Mouse (Mus musculus): ENCODE data around the gene Anp32a. TPM values are rescaled to one million over a fixed set of nuclear protein-coding genes. Genes with fewer than 3 reads are reported as not detected.

Anp32a gene
- polyA plus RNA-seq, 1 experiment from 2014 or later = 101 TPM

DNA sequence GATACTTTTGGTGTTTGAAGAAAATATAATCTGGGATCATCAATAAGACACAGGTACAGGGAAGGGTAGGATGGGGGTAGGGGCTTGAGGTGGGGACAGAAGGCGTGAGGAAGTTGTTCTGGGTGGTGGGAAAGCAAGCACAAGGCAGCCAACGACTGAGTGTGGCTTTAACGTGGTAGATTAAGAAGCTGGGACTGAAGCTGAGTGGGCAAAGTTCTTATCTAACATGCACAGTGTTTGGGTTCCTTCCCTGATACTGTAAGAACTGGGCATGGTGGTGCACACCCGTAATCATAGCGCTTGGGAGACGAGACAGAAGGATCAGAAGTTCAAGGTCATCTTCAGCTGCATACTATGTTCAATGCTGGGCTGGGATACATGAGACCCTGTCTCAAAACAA is 44.0 kb downstream of the Anp32a start:
- Histone ChIP-seq H3K9me3 (ENCODE audit: low read length) (no peaks in the 10 kb centered on the region), H3K4me2 (replicated peaks; ENCODE audit: low read depth, low read length) (no peak overlapping the region), H3K9ac (replicated peaks; ENCODE audit: low read depth) (no peak overlapping the region), H3K4me1 (ENCODE audit: insufficient read depth, low read depth, low read length) (peaks cover 7% of the 10 kb centered on the region), H3K27ac (ENCODE audit: low read length) (no peak overlapping the region), H3K27me3 (replicated peaks; ENCODE audit: insufficient read depth, low read length) (no peaks in the 10 kb centered on the region), H3K4me3 (ENCODE audit: low read depth, low read length) (no peak overlapping the region), H3K36me3 (ENCODE audit: insufficient read depth, low read length) (no peaks in the 10 kb centered on the region)
- ATAC-seq (no peak), DNase-seq (ENCODE audit: low spot score) (no peak)
- TF ChIP-seq EP300 (IDR thresholded peaks at IDR 0.05) (no peak), CTCF (IDR thresholded peaks at IDR 0.05) (no peak)
- WGBS = 79% methylated on average over 6 of the region's 6 CpGs

DNA sequence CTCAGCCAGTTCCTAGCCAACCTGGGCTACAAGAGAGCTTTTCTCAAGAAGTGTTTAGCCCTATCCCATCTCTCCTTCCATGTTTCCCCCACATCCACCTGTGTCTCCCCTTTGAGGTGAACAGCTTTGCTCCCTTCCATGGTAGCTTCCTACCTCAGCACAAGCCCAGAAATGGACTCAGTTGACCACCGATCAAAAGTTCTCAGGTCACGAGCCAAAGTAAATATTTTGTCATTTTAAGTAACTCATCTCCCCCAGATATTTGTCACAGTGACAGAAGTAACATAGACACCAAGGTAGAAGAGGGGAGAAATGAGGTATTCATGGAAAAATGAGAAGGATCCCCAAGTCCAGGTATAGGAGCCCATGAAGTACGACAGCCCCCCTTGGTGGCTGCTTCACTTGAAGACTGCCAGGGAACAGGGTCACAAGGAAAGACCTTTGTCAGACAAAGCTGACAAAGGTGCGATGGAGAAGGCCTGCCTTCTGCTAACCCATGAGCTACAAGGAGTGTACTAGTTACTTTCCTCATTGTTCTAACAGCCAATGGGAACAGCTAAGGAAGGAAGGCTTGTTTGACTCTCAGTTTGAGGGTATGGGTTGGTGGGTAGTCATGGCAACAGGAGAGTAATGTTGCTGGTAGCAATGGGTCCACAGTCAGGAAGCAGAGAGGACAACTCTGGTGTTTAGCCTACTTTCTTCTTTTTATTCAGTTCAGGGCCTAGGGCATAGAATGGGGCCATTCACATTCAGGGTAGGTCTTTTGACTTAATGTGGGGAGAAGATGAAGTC is 44.8 kb downstream of the Anp32a start:
- DNase-seq (ENCODE audit: low spot score) (no peak), ATAC-seq (no peak)
- Histone ChIP-seq H3K27me3 (replicated peaks; ENCODE audit: insufficient read depth, low read length) (no peaks in the 10 kb centered on the region), H3K4me1 (ENCODE audit: insufficient read depth, low read depth, low read length) (peaks cover 5% of the 10 kb centered on the region), H3K4me2 (replicated peaks; ENCODE audit: low read depth, low read length) (no peak overlapping the region), H3K4me3 (ENCODE audit: low read depth, low read length) (no peak overlapping the region), H3K27ac (ENCODE audit: low read length) (no peak overlapping the region), H3K9ac (replicated peaks; ENCODE audit: low read depth) (no peak overlapping the region), H3K9me3 (ENCODE audit: low read length) (no peaks in the 10 kb centered on the region), H3K36me3 (ENCODE audit: insufficient read depth, low read length) (no peaks in the 10 kb centered on the region)
- 75% methylated on average over 4 of the region's 4 CpGs for WGBS
- TF ChIP-seq CTCF (IDR thresholded peaks at IDR 0.05) = no peak
- no peak for TF ChIP-seq EP300 (IDR thresholded peaks at IDR 0.05)

DNA sequence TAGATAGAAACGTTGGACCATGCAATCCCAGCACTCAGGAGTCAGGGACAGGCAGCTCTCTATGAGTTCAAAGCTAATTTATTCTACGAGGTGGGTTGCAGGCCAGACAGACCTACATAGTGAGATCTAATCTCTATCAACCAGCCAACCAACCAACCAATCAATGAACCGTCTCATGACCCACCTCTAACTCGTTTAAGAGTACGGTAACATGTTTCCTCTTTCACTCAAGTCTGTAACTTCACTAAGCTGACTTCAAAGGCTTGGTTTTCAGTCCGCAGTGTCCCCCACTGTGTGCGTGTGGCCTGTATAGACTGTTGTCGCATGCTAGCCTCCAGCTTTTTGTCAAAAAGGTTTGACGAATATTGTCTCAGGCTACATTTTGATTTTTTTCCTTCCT is 48.6 kb downstream of the Anp32a start:
- ATAC-seq (no peak), DNase-seq (ENCODE audit: low spot score) (no peak)
- Histone ChIP-seq H3K4me2 (replicated peaks; ENCODE audit: low read depth, low read length) (no peak overlapping the region), H3K4me3 (ENCODE audit: low read depth, low read length) (no peak overlapping the region), H3K27ac (ENCODE audit: low read length) (no peak overlapping the region), H3K9ac (replicated peaks; ENCODE audit: low read depth) (no peak overlapping the region), H3K4me1 (ENCODE audit: insufficient read depth, low read depth, low read length) (no peaks in the 10 kb centered on the region), H3K9me3 (ENCODE audit: low read length) (no peaks in the 10 kb centered on the region), H3K27me3 (replicated peaks; ENCODE audit: insufficient read depth, low read length) (no peaks in the 10 kb centered on the region), H3K36me3 (ENCODE audit: insufficient read depth, low read length) (no peaks in the 10 kb centered on the region)
- 68% methylated on average over 9 of the region's 9 CpGs for WGBS
- TF ChIP-seq EP300 (IDR thresholded peaks at IDR 0.05) (no peak), CTCF (IDR thresholded peaks at IDR 0.05) (no peak)

DNA sequence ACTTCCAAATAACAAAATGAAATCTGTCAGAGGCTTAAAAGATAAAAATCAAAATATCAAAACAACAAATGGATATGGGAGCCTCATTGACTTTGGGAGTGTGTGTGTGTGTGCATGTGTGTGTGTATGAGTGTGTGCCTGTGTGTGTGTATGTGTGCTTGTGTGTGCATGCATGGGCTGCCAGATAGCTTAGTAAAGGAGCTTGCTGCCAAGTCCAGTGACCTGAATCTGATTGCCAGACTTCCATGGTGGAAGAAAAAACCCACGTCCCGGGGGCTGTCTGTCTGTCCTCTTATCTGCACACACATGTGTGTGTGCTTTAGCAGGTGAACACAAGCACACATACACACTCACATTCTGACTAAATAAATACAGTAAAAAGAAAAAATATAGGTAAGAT is 52.4 kb downstream of the Anp32a start:
- H3K27me3 ChIP-seq (replicated peaks; ENCODE audit: insufficient read depth, low read length) = no peaks in the 10 kb centered on the region
- ATAC-seq (no peak), DNase-seq (ENCODE audit: low spot score) (peak; percentile 3)
- no peak overlapping the region for H3K27ac ChIP-seq (ENCODE audit: low read length)
- no peaks in the 10 kb centered on the region for H3K4me1 ChIP-seq (ENCODE audit: insufficient read depth, low read depth, low read length)
- H3K9me3 ChIP-seq (ENCODE audit: low read length) = no peaks in the 10 kb centered on the region
- WGBS = 59% methylated on average over 2 of the region's 2 CpGs
- H3K4me2 ChIP-seq (replicated peaks; ENCODE audit: low read depth, low read length) = no peak overlapping the region
- TF ChIP-seq EP300 (IDR thresholded peaks at IDR 0.05) = no peak
- TF ChIP-seq CTCF (IDR thresholded peaks at IDR 0.05) = no peak
- H3K9ac ChIP-seq (replicated peaks; ENCODE audit: low read depth) = no peak overlapping the region
- no peaks in the 10 kb centered on the region for H3K36me3 ChIP-seq (ENCODE audit: insufficient read depth, low read length)
- H3K4me3 ChIP-seq (ENCODE audit: low read depth, low read length) = no peak overlapping the region

DNA sequence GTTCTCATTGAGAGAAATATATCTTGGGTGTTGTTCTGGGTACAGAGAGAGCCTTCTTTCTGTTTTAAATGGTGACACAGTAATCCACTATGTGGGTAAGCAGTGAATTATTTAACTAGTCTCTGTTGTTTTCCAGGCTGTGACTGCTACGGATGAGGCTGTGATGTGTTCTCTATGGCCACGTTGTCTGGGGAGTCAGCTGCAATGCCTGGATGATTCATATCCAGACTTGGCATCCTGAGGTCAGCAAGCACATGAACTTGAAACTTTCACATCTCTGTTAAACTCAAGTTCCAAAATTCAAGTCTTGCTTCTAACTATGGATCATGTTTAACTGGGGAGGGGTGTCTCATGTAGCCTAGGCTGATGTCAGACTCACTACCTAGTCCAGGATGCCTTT is 53.1 kb downstream of the Anp32a start:
- Histone ChIP-seq H3K36me3 (ENCODE audit: insufficient read depth, low read length) (no peaks in the 10 kb centered on the region), H3K9ac (replicated peaks; ENCODE audit: low read depth) (no peak overlapping the region), H3K4me3 (ENCODE audit: low read depth, low read length) (no peak overlapping the region), H3K27ac (ENCODE audit: low read length) (no peak overlapping the region), H3K4me1 (ENCODE audit: insufficient read depth, low read depth, low read length) (no peaks in the 10 kb centered on the region), H3K9me3 (ENCODE audit: low read length) (no peaks in the 10 kb centered on the region), H3K27me3 (replicated peaks; ENCODE audit: insufficient read depth, low read length) (no peaks in the 10 kb centered on the region), H3K4me2 (replicated peaks; ENCODE audit: low read depth, low read length) (no peak overlapping the region)
- ATAC-seq = no peak
- TF ChIP-seq EP300 (IDR thresholded peaks at IDR 0.05) = no peak
- no peak for DNase-seq (ENCODE audit: low spot score)
- WGBS = 51% methylated on average over 2 of the region's 2 CpGs

DNA sequence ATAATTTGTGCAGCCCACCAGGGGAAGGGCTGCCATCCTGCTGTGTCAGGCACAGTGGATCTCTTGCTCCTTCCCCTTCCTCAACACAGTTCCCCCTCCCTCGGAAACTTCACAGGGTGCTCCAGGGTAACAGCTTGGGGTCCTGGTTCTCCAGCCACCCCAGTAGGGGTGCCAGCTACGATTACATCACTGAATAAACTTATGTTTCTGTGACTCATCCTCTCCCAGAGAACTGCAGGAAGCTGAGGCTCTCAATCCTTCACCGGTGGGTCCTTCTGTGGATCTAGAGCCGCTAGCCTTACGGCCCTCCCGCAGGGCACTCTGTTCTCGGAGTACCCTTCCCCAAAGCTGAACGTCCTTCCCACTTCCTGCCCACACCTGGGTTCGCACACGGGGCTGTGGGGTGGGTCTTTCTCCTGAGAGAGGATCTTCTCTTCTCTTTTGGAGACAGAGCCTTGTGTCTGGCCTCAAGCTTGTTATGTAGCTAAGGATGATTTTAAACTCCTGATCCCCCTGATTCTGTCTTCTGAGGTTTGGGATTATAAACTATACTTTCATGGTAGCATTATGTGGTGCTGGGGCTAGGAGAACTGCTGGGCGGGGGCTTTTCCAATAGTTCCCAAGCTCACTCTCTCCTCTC is 59.6 kb downstream of the Anp32a start:
- no peak for TF ChIP-seq EP300 (IDR thresholded peaks at IDR 0.05)
- TF ChIP-seq CTCF (IDR thresholded peaks at IDR 0.05) = no peak
- 37% methylated on average over 11 of the region's 11 CpGs for WGBS
- ATAC-seq = peak; percentile 54
- Histone ChIP-seq H3K36me3 (ENCODE audit: insufficient read depth, low read length) (no peaks in the 10 kb centered on the region), H3K4me1 (ENCODE audit: insufficient read depth, low read depth, low read length) (0 out of 2 replicates have a peak, but pooled peaks cover 5% of the 10 kb centered on the region), H3K27ac (ENCODE audit: low read length) (no peak overlapping the region), H3K4me3 (ENCODE audit: low read depth, low read length) (no peak overlapping the region), H3K9me3 (ENCODE audit: low read length) (no peaks in the 10 kb centered on the region), H3K4me2 (replicated peaks; ENCODE audit: low read depth, low read length) (no peak overlapping the region), H3K9ac (replicated peaks; ENCODE audit: low read depth) (0 out of 2 replicates have a peak overlapping the region, but pooled peaks have one; percentile 12), H3K27me3 (replicated peaks; ENCODE audit: insufficient read depth, low read length) (no peaks in the 10 kb centered on the region)
- DNase-seq (ENCODE audit: low spot score) = peak; percentile 51

Measured in lung, postnatal 0 days (tissue).